Mouse (Mus musculus) lung, embryonic 14.5 days (tissue): ENCODE measurements around the gene Gpr26. TPM values are rescaled to one million over a fixed set of nuclear protein-coding genes. Genes with fewer than 3 reads are reported as not detected.

Source experiments
- ATAC-seq: fragments of 200-750 bp; cut with Nextera tagmentation; 2 replicates; pipeline ENCODE4 v1.8.0; 2017; ENCODE audit warnings: mild to moderate bottlenecking, moderate TSS enrichment, moderate library complexity; ENCODE audit not compliant: insufficient read depth
- DNase-seq: peaks from one replicate; pipeline ENCODE4 v3.0.0-alpha.2; 2015
- H3K27ac ChIP-seq: fragments of 300-500 bp; sonication (generic); 2 replicates; pipeline ENCODE4 v1.5.1; 2014; ENCODE audit warnings: low read depth, mild to moderate bottlenecking, moderate library complexity
- H3K27me3 ChIP-seq: fragments of 300-500 bp; sonication (generic); 2 replicates; pipeline ENCODE4 v1.6.1; 2014; ENCODE audit warnings: low read length, control low read depth; ENCODE audit not compliant: insufficient read depth
- H3K36me3 ChIP-seq: fragments of 300-500 bp; sonication (generic); 2 replicates; pipeline ENCODE4 v1.6.1; 2014; ENCODE audit warnings: control low read depth; ENCODE audit not compliant: insufficient read depth
- H3K4me1 ChIP-seq: fragments of 300-500 bp; sonication (generic); 2 replicates; pipeline ENCODE4 v1.6.1; 2014; ENCODE audit warnings: antibody characterized with exemption, control low read depth; ENCODE audit not compliant: insufficient read depth
- H3K4me2 ChIP-seq: fragments of 300-500 bp; sonication (generic); 2 replicates; pipeline ENCODE4 v1.6.1; 2014; ENCODE audit warnings: mild to moderate bottlenecking
- H3K4me3 ChIP-seq: fragments of 300-500 bp; sonication (generic); 2 replicates; pipeline ENCODE4 v1.5.1; 2014; ENCODE audit warnings: low read depth, low read length
- H3K9ac ChIP-seq: fragments of 300-500 bp; sonication (generic); 2 replicates; pipeline ENCODE4 v1.6.1; 2014
- H3K9me3 ChIP-seq: fragments of 300-500 bp; sonication (generic); 2 replicates; pipeline ENCODE4 v1.6.1; 2016; ENCODE audit warnings: low read depth, low read length, control low read depth
- CTCF ChIP-seq: IDR thresholded peaks from 2 replicates; pipeline ENCODE4 v1.5.1; 2016; ENCODE audit warnings: antibody characterized with exemption, low read depth
- WGBS: fragments of 180-500 bp; shearing (Covaris S2); extraction: QIAGEN DNeasy Blood & Tissue Kit; methylation state at CpG from one replicate; pipeline ENCODE4 v1.1.7; 2014; 5-methylcytosine and 5-hydroxymethylcytosine counted together
- polyA plus RNA-seq: library from polyadenylated mRNA; unstranded; fragments of >200 nt; fragmentation: Nextera tagmentation; extraction: Ambion mirVana; gene quantifications from 2 replicates; pipeline ENCODE4 v1.2.1, GENCODE M21; 2014

Gene Gpr26
- polyA plus RNA-seq, 1 experiment from 2014 or later: not detected

DNA sequence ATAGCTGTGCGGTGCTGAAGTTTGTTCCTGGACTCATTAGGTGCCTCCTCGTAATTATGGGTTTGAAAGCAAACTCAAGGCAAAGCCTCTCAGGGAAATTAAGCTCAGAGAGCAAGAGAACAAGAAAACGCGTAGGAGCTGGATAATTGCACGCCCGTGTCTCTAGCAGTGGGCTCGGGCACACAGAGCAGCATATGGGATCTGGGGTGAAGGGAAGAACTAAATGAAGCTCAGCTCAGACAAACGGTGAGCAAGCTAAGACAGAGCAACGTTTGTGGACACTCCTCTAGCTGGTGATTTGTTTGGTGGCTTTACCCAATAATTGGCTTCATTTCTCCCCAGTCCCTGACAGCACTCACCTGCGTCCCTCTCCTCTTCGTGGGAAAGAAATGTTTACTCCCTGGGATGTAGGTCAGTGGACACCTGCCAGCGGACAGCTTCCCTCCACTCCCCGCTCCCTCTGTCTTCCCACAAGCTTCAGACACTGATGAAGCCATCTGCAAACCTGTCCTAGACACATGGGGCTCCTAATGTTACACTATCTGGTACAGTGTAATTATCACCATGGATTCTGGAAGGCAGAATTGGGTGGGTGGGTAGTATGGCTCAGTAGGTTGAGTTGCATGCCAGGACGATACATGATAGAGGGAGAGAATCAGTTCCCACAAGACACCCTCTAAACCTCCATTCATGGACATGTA lies 39.9 kb downstream of the Gpr26 start:
- H3K27me3 ChIP-seq: no peaks in the 10 kb centered on the region
- WGBS: 71% methylated on average over 14 of the region's 14 CpGs
- no peak for ATAC-seq
- no peak overlapping the region for H3K4me2 ChIP-seq
- no peak for DNase-seq
- no peaks in the 10 kb centered on the region for H3K4me1 ChIP-seq
- no peaks in the 10 kb centered on the region for H3K9me3 ChIP-seq
- TF ChIP-seq CTCF: no peak
- H3K36me3 ChIP-seq: no peaks in the 10 kb centered on the region
- H3K9ac ChIP-seq: no peak overlapping the region
- no peak overlapping the region for H3K4me3 ChIP-seq
- no peak overlapping the region for H3K27ac ChIP-seq

DNA sequence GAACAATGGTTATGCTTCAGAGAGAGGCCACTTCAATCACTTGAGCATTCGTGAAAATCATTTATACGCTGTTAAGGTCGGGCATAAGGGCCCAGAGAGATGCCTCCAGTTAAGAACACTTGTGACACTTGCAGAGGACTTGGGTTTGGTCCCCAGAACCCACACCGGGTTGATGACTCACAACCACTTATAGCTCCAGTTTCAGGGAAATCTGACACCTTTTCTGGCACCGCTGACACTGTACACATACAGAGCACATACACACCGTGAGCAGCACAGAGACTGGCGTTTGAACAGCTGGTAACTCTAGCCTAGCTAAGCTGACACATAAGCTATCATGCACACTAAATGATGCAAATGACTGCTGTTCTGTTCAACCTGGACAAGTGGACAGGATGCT lies 42.7 kb downstream of the Gpr26 start:
- no peak overlapping the region for H3K9ac ChIP-seq
- 0 out of 2 replicates have a peak, but pooled peaks have one; percentile 47 for ATAC-seq
- no peaks in the 10 kb centered on the region for H3K9me3 ChIP-seq
- no peaks in the 10 kb centered on the region for H3K27me3 ChIP-seq
- peak; percentile 48 for DNase-seq
- WGBS: 57% methylated on average over 7 of the region's 7 CpGs
- TF ChIP-seq CTCF: no peak
- no peaks in the 10 kb centered on the region for H3K36me3 ChIP-seq
- no peak overlapping the region for H3K4me2 ChIP-seq
- no peaks in the 10 kb centered on the region for H3K4me1 ChIP-seq
- H3K27ac ChIP-seq: no peak overlapping the region
- no peak overlapping the region for H3K4me3 ChIP-seq

- no peaks in the 10 kb centered on the region for H3K36me3 ChIP-seq
- H3K27ac ChIP-seq: no peak overlapping the region
- H3K27me3 ChIP-seq: no peaks in the 10 kb centered on the region
- H3K9ac ChIP-seq: no peak overlapping the region
- ATAC-seq (no peak), DNase-seq (no peak)
- TF ChIP-seq CTCF: no peak
- H3K4me2 ChIP-seq: no peak overlapping the region
- no peaks in the 10 kb centered on the region for H3K9me3 ChIP-seq
- H3K4me3 ChIP-seq: no peak overlapping the region
- 29% methylated on average over 1 of the region's 1 CpGs for WGBS
- no peaks in the 10 kb centered on the region for H3K4me1 ChIP-seq
Observed at GRCm38 (mm10) chr7:132012969-132013679, 46.9 kb downstream of the Gpr26 start.

GRCm38 (mm10) chr7:132013970-132014369 lies 47.7 kb downstream of the Gpr26 start:
- TF ChIP-seq CTCF: no peak
- H3K36me3 ChIP-seq: no peaks in the 10 kb centered on the region
- no peaks in the 10 kb centered on the region for H3K4me1 ChIP-seq
- no peaks in the 10 kb centered on the region for H3K27me3 ChIP-seq
- ATAC-seq: no peak
- H3K27ac ChIP-seq: no peak overlapping the region
- WGBS: 68% methylated on average over 5 of the region's 5 CpGs
- H3K9me3 ChIP-seq: no peaks in the 10 kb centered on the region
- H3K9ac ChIP-seq: no peak overlapping the region
- H3K4me3 ChIP-seq: no peak overlapping the region
- DNase-seq: no peak
- no peak overlapping the region for H3K4me2 ChIP-seq

- H3K9me3 ChIP-seq: no peaks in the 10 kb centered on the region
- no peak for TF ChIP-seq CTCF
- 12% methylated on average over 3 of the region's 3 CpGs for WGBS
- no peak overlapping the region for H3K9ac ChIP-seq
- H3K4me2 ChIP-seq: no peak overlapping the region
- DNase-seq: no peak
- H3K36me3 ChIP-seq: no peaks in the 10 kb centered on the region
- no peak for ATAC-seq
- no peak overlapping the region for H3K4me3 ChIP-seq
- H3K27ac ChIP-seq: no peak overlapping the region
- no peaks in the 10 kb centered on the region for H3K4me1 ChIP-seq
- H3K27me3 ChIP-seq: no peaks in the 10 kb centered on the region
Observed at GRCm38 (mm10) chr7:132015193-132015592, 48.9 kb downstream of the Gpr26 start.

DNA sequence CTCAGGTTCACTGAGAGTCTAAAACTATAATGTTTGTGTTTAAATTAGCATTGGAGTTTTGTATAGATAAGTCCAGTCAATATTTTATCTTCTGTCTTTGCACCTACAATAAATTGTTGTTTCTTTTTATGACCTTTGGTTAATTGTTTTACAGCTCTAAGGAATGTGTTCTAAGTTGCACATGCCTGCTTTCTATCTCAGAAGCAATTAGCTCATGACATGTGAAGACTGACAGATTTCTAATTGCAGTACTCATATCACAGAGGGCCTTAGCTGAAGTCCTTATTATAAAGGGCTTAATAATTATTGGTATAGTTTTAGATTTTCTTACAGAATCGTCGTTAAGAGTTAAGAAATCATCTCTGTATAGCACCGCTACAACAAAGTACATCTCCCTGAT lies 49.7 kb downstream of the Gpr26 start:
- no peak overlapping the region for H3K4me3 ChIP-seq
- H3K4me1 ChIP-seq: no peaks in the 10 kb centered on the region
- ATAC-seq (no peak), DNase-seq (no peak)
- TF ChIP-seq CTCF: no peak
- H3K9me3 ChIP-seq: no peaks in the 10 kb centered on the region
- H3K4me2 ChIP-seq: no peak overlapping the region
- no peaks in the 10 kb centered on the region for H3K36me3 ChIP-seq
- H3K27me3 ChIP-seq: no peaks in the 10 kb centered on the region
- no peak overlapping the region for H3K9ac ChIP-seq
- WGBS: 71% methylated on average over 3 of the region's 3 CpGs
- no peak overlapping the region for H3K27ac ChIP-seq

GRCm38 (mm10) chr7:132025591-132025990 lies 59.3 kb downstream of the Gpr26 start:
- ATAC-seq (no peak), DNase-seq (no peak)
- H3K9ac ChIP-seq: no peak overlapping the region
- H3K4me3 ChIP-seq: no peak overlapping the region
- 66% methylated on average over 6 of the region's 6 CpGs for WGBS
- no peaks in the 10 kb centered on the region for H3K9me3 ChIP-seq
- H3K36me3 ChIP-seq: no peaks in the 10 kb centered on the region
- no peaks in the 10 kb centered on the region for H3K4me1 ChIP-seq
- no peak for TF ChIP-seq CTCF
- no peak overlapping the region for H3K27ac ChIP-seq
- no peak overlapping the region for H3K4me2 ChIP-seq
- no peaks in the 10 kb centered on the region for H3K27me3 ChIP-seq
